Mouse (Mus musculus): Measurements from ENCODE around the gene Chtf18. TPM values are rescaled to one million over a fixed set of nuclear protein-coding genes. Genes with fewer than 3 reads are reported as not detected.

Chtf18 gene
- total RNA-seq, 2 experiments from 2014 or later: 3.1 to 3.3 TPM

Small RNAs within 50 kb of the gene (microRNA-seq; reads per million reads assigned to microRNA genes)
- 0 reads per million in 2 experiments for gene Gm25083

Other genes starting within 250 kb of the Chtf18 start
- gene Sstr5, start 230.1 kb downstream of the Chtf18 start, total RNA-seq (2021): under 1 TPM; 0.14 to 0.16 TPM
- gene Sox8, start 156.7 kb downstream of the Chtf18 start, total RNA-seq (2021): 10 to 100 TPM; 78.2 to 81.1 TPM
- 10 to 100 TPM; 26.2 to 27.2 TPM for gene Lmf1, start 148.3 kb downstream of the Chtf18 start, total RNA-seq (2021)
- 100 to 1,000 TPM in 1 of 2 experiments, 10 to 100 TPM in 1; 78.0 to 103 TPM for gene Gng13, start 10.2 kb downstream of the Chtf18 start, total RNA-seq (2021)
- 10 to 100 TPM; 29.9 to 32.8 TPM for gene Rpusd1, start 251 bp upstream of the Chtf18 start, total RNA-seq (2021)
- gene Mslnl, start 8.6 kb upstream of the Chtf18 start, total RNA-seq (2021): under 1 TPM in 1 of 2 experiments, not detected in 1; 0.12 TPM
- 1 to 10 TPM; 1.2 to 1.8 TPM for gene Msln, start 27.0 kb upstream of the Chtf18 start, total RNA-seq (2021)
- gene Narfl, start 46.4 kb upstream of the Chtf18 start, total RNA-seq (2021): 10 to 100 TPM; 27.6 to 35.3 TPM
- 100 to 1,000 TPM; 125 to 128 TPM for gene Haghl, start 58.3 kb upstream of the Chtf18 start, total RNA-seq (2021)
- gene Ccdc78, start 59.2 kb upstream of the Chtf18 start, total RNA-seq (2021): under 1 TPM in 1 of 2 experiments, not detected in 1; 0.30 TPM
- gene Fam173a, start 65.5 kb upstream of the Chtf18 start, total RNA-seq (2021): 10 to 100 TPM; 80.2 to 80.3 TPM
- not detected for gene AC134908.4, start 68.2 kb upstream of the Chtf18 start, total RNA-seq (2021)
- gene Metrn, start 69.7 kb upstream of the Chtf18 start, total RNA-seq (2021): 10 to 100 TPM; 82.0 to 86.9 TPM
- gene Fbxl16, start 81.7 kb upstream of the Chtf18 start, total RNA-seq (2021): 100 to 1,000 TPM; 414 to 418 TPM
- 10 to 100 TPM; 21.7 to 23.4 TPM for gene Wdr24, start 96.2 kb upstream of the Chtf18 start, total RNA-seq (2021)
- 10 to 100 TPM; 64.3 to 65.0 TPM for gene Jmjd8, start 101.4 kb upstream of the Chtf18 start, total RNA-seq (2021)
- 100 to 1,000 TPM; 155 to 157 TPM for gene Stub1, start 106.0 kb upstream of the Chtf18 start, total RNA-seq (2021)
- gene Rhbdl1, start 109.9 kb upstream of the Chtf18 start, total RNA-seq (2021): 10 to 100 TPM; 84.4 to 97.5 TPM
- 10 to 100 TPM; 26.7 to 31.1 TPM for gene Gm20683, start 114.3 kb upstream of the Chtf18 start, total RNA-seq (2021)
- 10 to 100 TPM; 95.6 to 97.8 TPM for gene Rhot2, start 117.4 kb upstream of the Chtf18 start, total RNA-seq (2021)
- gene Wdr90, start 134.1 kb upstream of the Chtf18 start, total RNA-seq (2021): 10 to 100 TPM; 24.0 to 25.8 TPM
- gene Mcrip2, start 141.3 kb upstream of the Chtf18 start, total RNA-seq (2021): 10 to 100 TPM; 29.2 to 39.0 TPM
- gene Mettl26, start 147.7 kb upstream of the Chtf18 start, total RNA-seq (2021): 10 to 100 TPM; 39.3 to 44.7 TPM
- 1 to 10 TPM; 1.8 to 2.3 TPM for gene Wfikkn1, start 153.4 kb upstream of the Chtf18 start, total RNA-seq (2021)
- 10 to 100 TPM; 48.6 to 52.2 TPM for gene Rab40c, start 192.3 kb upstream of the Chtf18 start, total RNA-seq (2021)
- 100 to 1,000 TPM; 160 to 168 TPM for gene Pigq, start 217.5 kb upstream of the Chtf18 start, total RNA-seq (2021)
- not detected for gene Nhlrc4, start 217.5 kb upstream of the Chtf18 start, total RNA-seq (2021)
- under 1 TPM in 1 of 2 experiments, not detected in 1; 0.14 TPM for gene A930017K11Rik, start 225.1 kb upstream of the Chtf18 start, total RNA-seq (2021)

All from layer of hippocampus, postnatal 14 days (tissue).